Mouse (Mus musculus) 416B (cell line): ENCODE data around the gene Spi1.

Experiments
- DNase-seq: peaks from one replicate; pipeline ENCODE4 v3.0.0; 2011; ENCODE audit warnings: low read depth

Gene Spi1

GRCm38 (mm10) chr2:91125101-91125500, 42.9 kb downstream of the Spi1 start:
- no peak for DNase-seq

DNA sequence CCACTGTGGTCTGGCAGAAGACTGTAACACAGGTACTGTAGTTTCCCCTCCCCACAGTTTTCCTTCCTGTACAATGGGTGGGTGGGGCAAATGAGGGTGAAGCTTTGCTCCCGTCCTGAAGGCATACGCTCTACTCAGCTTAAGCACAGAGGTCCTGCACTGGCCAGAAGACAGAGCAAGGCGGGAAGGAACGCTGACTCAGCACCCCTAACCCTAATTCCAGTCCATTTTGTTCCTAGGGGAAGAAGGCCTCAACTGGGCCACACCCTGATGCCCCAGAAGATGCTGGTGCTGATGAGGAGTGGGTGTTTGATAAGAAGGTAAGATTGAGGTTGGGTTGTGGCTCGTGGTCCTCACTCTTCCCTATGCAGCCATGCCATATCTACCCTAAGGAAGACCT, 46.6 kb downstream of the Spi1 start:
- DNase-seq, result no peak

DNA sequence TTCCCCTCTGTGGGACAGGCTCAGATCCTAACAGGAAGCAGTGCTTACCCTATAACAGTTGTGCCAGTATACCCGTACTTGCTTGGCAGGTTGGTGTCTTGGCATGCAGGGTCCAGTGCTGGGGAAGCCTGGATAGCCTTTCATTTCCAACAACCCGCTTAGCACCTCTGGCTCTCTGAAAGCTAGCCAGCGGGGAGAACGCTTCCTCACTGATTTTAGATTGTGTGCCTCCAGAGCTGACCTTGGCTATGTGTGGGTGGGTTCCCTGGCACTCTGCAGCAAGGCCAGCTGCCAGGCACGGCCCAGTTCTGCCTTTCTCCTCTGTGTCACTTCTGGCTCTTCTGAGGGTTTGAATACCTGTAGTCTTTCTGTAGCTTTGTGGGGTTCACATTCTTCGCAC, 47.9 kb downstream of the Spi1 start:
- no peak for DNase-seq

DNA sequence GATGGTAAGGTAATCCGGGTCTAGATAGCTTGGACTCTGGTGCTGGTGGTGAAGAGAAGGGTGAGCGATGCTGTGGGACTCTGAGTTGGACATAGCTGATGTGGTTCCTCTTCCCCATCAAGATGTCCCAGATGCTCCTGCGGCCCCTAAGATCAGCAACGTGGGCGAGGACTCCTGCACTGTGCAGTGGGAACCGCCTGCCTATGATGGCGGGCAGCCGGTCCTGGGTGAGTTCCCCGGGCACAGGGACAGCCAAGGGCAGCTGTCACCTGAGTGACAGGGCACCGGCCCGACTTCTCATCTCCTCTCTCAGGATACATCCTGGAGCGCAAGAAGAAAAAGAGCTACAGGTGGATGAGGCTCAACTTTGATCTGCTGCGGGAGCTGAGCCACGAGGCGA, 49.1 kb downstream of the Spi1 start:
- DNase-seq, result no peak

- DNase-seq, result peak; percentile 58
Observed at GRCm38 (mm10) chr2:91132035-91132434, 49.8 kb downstream of the Spi1 start.

DNA sequence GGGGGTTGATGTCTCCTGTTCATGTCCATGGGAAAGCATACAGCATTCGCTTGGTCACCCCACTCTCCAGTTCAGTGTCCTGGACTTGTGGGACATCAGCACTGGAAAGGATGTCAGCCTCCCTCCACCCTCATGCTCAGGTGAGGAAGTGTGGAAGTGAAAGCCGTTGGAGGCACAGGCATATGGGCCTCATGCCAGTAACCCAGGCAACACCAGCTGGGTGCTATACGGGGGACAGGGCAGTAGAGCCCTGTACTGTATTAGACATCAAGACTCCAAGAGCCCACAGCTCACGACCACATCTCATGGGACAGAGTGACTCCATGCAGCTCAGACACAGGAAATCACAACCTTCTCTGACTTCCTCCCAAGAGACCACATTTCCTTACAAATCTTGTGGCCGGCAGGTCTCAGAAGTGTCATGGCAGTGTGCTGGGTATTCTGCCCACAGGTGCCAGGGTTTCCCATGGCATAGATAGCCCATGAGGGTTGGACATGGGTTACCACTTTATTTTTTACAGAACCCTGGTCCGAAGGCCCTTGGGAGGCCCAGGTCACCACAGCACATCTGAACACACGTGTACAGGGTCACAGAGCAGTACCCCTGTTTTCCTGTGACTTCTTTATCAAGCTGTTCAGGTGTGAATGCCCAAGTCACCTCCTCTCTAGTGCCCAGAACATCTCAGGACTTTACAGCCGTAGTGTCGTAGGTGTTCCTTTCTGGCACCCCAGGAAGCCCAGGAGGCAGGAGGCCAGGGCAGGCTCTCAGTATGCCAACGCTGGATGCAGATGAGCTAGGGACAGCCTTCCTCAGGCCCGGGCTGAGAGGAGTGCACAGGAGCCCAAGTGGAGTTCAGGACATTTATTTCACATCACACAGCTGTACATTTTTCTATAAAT, 54.6 kb downstream of the Spi1 start:
- DNase-seq, result peak; percentile 48

- DNase-seq, result no peak
Observed at GRCm38 (mm10) chr2:91137481-91137880, 55.3 kb downstream of the Spi1 start.

- DNase-seq, result no peak
Observed at GRCm38 (mm10) chr2:91139311-91139710, 57.1 kb downstream of the Spi1 start.

- DNase-seq, result no peak
Observed at GRCm38 (mm10) chr2:91139764-91140163, 57.6 kb downstream of the Spi1 start.

- no peak for DNase-seq
Observed at GRCm38 (mm10) chr2:91142920-91143319, 60.7 kb downstream of the Spi1 start.

- no peak for DNase-seq
Observed at GRCm38 (mm10) chr2:91143401-91143800, 61.2 kb downstream of the Spi1 start.

DNA sequence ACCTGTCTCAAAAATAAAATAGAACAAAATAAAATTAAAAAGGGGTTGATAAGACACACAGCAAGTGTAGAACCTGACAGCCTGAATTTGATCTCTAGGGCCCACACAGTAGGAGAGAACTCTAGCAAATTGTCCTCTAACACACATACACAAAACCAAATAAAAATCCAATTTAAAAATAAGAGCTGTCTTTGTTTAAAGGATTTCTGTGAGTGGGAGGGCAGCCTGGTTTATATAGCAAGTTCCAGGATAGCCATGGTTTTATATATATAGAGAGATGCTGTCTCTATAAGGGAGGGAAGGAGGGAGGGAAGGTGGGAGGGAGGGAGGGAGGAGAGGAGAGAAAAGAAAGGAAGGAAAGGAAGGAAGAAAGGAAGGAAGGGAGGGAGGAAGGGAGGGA, 65.9 kb downstream of the Spi1 start:
- DNase-seq, result no peak

GRCm38 (mm10) chr2:91151331-91151730, 69.1 kb downstream of the Spi1 start:
- no peak for DNase-seq

- DNase-seq, result no peak
Observed at GRCm38 (mm10) chr2:91152885-91153377, 70.7 kb downstream of the Spi1 start.

- no peak for DNase-seq
Observed at GRCm38 (mm10) chr2:91154091-91154490, 71.9 kb downstream of the Spi1 start.

DNA sequence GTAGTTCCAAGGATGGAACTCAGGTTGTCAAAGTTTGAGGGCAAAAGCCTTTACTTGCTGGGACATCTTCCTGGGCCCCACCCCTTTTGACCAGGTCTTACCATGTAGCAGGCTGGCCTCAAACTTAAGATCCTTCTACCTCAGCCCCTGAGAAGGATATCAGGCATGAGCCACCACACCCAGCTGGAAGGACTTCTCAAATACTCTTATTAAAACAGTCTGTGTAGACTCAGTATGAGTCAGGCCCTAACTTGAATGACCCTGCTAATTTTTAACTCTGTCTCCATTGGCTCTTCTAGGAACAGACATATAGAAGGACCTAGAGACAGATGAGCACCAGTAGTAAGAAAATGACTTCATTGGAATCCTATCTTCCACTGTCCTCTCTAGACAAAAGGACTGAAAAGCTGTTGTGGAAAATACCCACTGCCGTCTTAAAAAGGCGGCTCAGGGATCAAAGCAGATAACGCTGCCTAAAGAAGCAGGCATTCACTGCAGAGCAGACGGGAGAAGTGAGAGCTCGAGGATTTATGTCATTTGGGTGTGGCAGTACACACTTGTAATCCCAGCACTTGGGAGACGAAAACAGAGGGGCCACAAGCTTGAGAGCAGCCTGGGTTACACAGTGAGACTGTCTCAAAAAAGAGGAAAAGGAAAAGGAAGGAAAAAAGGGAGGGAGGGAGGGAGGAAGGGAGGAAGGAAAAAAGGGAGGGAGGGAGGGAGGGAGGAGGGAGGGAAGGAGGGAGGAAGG, 75.0 kb downstream of the Spi1 start:
- DNase-seq, result no peak

DNA sequence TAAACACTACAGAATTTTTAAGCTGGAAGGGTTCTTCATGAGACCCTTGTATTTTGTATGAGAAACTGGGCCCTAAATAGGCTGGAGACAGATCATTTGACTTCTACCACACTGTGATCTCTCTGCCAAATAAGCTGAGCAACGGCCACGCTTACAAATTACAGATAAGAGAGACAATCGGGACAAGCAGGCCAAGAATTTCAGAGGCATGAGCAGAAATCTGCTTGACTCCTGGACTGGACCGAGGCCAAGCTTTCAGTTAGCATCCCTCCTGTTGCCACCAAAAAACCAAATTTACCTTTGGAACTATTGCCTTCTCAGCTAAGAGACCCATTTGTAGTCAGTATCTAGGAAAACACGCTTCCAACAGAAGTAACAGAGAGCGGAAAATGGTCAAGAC, 78.4 kb downstream of the Spi1 start:
- no peak for DNase-seq

GRCm38 (mm10) chr2:91162952-91163351, 80.8 kb downstream of the Spi1 start:
- no peak for DNase-seq

DNA sequence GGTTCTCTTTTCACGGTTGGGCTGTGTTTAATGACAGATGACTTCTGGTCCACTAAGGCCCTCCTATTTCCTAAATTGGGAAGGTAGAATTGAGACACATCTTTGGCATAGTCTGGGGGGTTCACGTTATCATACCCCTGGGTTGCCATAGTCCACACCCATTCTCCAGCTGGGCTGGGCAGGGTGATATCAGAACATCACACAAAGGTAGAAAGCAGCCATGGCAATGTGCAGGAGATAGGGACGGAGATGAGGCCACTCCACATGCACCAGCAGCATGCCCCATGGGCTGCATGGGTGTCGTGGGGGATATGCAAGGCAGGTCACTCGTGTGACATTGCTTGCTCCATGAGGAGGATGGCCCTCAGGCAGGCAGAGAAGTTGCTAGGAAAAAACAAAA, 81.3 kb downstream of the Spi1 start:
- no peak for DNase-seq

GRCm38 (mm10) chr2:91164991-91165390, 82.8 kb downstream of the Spi1 start:
- no peak for DNase-seq
